Mouse (Mus musculus) CD4-positive helper T cell, adult 2 months (primary cell): ENCODE results near the gene Grk3.

Experiments used
- DNase-seq: peaks from one replicate; pipeline ENCODE4 v3.0.0-alpha.2; 2012; ENCODE audit warnings: low read depth, missing footprints, low spot score

Grk3 gene

DNA sequence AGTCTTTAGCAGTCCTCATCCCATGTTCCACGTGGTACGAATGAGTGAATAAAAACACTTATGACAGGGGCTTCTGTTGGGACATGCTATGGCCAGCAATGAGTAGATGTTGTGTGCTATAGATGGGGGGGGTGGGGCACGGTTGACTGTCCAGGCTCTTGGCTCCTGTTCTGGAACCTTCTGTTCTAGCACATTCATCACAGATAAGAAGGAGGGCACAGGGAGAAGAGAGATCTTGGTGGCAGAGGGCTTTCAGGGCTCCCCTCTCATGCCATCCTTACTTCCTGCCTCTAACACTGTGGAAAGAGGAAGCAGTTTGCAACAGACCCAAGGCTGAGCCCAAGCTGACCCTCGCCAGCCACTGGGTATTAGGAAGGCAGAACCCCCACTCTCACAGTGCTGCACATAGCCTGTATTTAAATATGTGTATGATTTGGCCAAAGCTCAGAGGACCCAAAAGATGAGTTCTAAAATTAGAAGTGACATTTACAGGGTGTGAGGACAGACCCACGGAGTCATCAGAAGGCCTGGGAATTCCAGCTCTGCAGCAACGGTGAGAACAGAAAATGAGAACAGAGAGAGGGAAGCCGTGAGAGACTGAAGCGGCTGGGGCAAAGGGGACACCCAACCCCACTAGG lies 6.3 kb downstream of the Grk3 start:
- DNase-seq: no peak

- no peak for DNase-seq
Observed at GRCm38 (mm10) chr5:113008496-113008895, 7.1 kb downstream of the Grk3 start.

- no peak for DNase-seq
Observed at GRCm38 (mm10) chr5:113006997-113007396, 8.6 kb downstream of the Grk3 start.

DNA sequence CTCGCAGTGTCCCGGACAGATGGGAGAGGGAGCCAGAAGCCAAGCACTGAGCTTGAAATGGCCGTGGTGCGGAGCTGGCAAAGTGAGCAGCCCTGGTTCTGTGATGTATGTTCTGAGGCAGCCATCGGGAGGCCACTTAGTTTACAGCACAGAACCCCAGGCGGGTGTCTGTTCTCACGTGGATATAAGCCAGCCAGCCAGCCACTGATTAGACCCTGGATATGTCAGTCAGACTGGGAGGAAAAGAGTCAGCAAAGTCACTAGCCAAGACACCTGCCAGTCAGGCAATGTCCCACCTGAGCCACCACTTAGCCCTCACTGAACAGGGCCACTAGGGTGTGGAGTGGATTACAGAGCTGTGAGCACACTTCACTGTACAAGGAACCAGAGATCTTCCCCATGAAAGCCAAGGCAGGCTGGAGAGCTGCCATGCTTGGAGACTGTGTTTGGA lies 9.6 kb downstream of the Grk3 start:
- DNase-seq: no peak

- DNase-seq: no peak
Observed at GRCm38 (mm10) chr5:113002821-113003380, 12.7 kb downstream of the Grk3 start.

GRCm38 (mm10) chr5:112999227-112999626 lies 16.4 kb downstream of the Grk3 start:
- DNase-seq: no peak

GRCm38 (mm10) chr5:112997516-112998186 lies 17.9 kb downstream of the Grk3 start:
- no peak for DNase-seq

- no peak for DNase-seq
Observed at GRCm38 (mm10) chr5:112991245-112991644, 24.3 kb downstream of the Grk3 start.

- no peak for DNase-seq
Observed at GRCm38 (mm10) chr5:112981931-112982330, 33.7 kb downstream of the Grk3 start.

- no peak for DNase-seq
Observed at GRCm38 (mm10) chr5:112979710-112980109, 35.9 kb downstream of the Grk3 start.

DNA sequence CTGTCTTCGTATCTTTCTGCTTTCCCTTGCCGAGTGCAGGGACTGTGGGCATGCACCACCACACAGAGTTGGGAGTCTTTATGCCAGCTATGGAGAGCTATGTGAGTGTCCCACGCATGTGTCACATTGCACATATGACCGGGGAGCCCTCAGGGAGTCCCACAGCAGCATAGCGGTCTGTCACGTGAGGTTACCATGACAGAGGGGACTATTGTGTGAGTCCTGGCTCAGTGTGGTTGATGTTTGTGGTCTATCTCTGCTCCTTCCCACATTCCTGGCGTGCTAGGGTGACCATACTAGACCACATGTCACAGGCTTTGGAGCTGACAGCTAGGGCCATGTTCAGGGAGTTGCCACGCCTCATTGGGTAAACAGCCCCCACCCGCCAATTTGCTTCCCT lies 36.4 kb downstream of the Grk3 start:
- DNase-seq: no peak

- no peak for DNase-seq
Observed at GRCm38 (mm10) chr5:112977089-112977488, 38.5 kb downstream of the Grk3 start.

DNA sequence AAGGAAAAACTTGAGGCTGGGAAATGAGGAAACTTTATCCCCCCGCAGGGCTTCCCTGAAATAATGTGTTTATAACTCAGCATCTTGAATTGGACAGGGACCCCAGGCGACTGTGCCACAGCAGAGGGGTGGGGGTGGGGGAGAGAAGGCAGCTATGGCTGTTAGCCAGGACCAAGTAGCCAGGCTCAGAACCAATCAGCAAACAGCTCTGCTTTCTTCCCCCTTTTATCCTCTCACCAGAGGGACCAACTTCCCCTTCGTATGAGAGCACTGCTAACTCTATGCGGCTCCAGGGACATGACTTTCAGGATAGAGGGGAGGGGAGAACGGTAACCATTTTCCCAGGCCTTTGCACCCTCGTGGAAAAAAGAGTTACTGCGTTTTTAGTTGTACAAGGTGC lies 42.0 kb downstream of the Grk3 start:
- DNase-seq: no peak

DNA sequence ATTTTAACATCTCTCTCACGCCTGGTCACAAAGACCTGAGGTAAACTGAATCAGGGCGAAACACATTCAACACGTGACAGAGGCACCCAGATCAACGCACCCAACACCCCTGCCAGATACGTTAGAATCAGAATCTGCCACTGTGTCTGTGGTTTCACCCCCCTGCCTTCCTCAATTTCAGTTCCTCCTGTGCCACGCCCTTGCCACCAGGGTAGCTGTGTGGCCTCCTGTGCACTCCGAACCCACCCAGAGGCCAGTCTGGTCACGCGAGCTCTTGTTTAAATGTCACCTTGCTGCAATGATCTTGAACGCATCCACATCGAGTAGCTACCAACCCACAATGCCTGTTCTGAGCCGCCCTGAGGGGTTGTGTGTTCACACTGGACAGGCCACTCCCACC lies 43.3 kb downstream of the Grk3 start:
- DNase-seq: no peak

GRCm38 (mm10) chr5:112963495-112963894 lies 52.1 kb downstream of the Grk3 start:
- DNase-seq: no peak

DNA sequence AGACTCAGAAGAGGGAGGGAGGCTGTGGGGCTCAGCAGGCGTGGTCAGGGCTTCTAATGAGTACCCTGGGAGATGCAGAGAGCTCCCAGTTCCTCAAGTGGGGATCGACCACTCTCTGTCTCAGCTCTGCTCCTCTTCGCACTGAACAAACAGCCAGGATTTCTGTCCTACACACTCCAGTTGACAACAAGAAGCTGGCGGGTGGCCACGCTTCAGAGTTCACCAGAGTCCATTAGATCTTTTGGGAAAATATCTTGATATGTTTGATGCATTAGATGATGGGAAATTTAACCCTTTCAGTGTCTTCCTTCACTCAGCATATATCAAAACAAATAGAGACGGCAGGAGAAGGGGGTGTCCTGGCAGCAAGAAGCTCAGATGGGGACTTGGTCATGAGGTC lies 53.4 kb downstream of the Grk3 start:
- DNase-seq: no peak

DNA sequence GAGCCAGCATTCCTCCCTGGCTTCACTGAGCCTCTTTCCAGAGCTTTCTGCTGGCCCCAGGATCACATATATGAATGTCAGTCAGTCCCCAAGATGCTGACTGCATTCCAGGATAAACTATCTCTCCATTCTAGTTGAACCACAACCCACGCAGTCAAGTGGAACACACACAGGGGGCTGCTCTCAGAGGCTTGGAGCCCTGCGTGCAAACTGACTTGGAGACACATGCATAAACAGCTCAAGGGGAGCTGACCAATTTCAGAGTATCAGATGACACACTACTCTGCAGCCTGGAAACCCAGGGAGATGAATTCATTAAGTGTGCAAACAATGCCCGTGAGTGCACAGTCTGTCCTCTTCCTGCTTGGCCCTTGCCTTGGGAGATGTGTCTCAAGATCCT lies 54.7 kb downstream of the Grk3 start:
- DNase-seq: no peak

GRCm38 (mm10) chr5:112958293-112958692 lies 57.3 kb downstream of the Grk3 start:
- no peak for DNase-seq

DNA sequence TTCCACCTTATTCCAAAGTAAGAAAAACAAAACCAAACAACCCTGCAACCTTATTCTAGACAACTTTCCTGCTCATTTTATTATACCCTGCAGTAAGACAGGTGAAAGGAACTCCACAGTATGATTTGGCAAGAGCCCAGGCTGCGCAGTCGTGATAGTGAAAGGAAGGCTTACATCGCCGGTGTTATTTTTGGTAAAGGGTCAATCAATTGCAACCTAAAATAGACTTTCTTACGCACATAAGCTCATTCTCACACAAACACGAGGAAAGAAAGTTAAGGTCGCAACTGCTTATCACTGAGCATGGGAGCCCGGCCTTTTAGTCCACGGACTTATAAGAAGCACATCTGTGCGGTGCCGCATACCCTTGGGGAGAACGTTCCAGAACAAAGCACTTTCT lies 58.8 kb downstream of the Grk3 start:
- no peak for DNase-seq

GRCm38 (mm10) chr5:112956368-112956767 lies 59.2 kb downstream of the Grk3 start:
- no peak for DNase-seq

GRCm38 (mm10) chr5:112950847-112951246 lies 64.7 kb downstream of the Grk3 start:
- DNase-seq: no peak

DNA sequence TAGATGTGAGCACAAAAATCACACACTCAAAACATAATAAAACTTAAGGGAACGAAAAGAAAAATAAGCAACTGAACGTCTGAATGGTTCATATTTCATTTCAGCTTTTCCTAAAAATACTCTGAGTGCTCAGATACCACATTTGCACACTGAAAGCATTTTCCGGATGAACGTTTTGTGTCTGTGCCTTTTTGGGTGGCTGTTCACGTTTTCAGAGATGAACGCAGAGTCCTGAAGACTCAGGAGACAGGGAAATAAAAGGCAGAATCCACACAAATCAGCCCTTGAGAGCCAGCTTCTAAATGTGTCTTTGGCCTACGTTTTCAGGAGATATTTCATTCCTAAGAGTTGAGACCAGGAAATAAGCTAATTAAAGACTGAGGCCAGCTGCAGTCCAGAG lies 69.7 kb downstream of the Grk3 start:
- DNase-seq: no peak

DNA sequence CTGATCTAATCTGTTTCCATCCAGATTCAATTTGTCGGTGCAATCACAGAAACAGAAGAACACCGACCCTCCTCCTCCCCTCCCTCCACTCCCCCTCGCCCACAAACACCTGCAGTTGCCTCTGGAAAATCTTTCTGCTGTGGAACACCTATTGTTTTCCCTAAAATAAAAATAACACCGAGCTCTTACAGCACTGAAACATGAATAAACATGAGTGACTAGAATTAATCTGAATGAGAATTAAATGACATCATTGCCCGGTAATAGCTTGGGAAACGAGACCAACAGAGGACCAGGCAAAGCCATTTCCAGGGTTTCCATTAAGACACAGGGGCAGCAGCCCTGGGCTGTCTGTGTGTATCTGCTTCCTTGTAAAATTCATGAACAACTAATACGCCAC lies 73.3 kb downstream of the Grk3 start:
- DNase-seq: no peak
